Mouse (Mus musculus) cerebellum, postnatal 36 days (tissue): Measurements from ENCODE around the gene Oaf.

ENCODE experiments used
- DNase-seq, 2 experiments: peaks; one replicate each; pipeline ENCODE4 v3.0.0; 2021 to 2022; ENCODE audit warnings: mixed read lengths in 2 of 2

Oaf gene

GRCm38 (mm10) chr9:43239712-43240593 is at the start of gene Oaf:
Oaf (minus strand) TSS chr9:43239911.
- DNase-seq, result peak; percentile 12 to 29

- peak; percentile 55 to 56 for DNase-seq
Measured at GRCm38 (mm10) chr9:43286870-43287269, 47.2 kb upstream of the Oaf start.

GRCm38 (mm10) chr9:43285281-43285680 is 45.6 kb upstream of the Oaf start:
- no peak for DNase-seq

- peak; percentile 68 to 75 for DNase-seq
Measured at GRCm38 (mm10) chr9:43284284-43284683, 44.6 kb upstream of the Oaf start.

- no peak for DNase-seq
Measured at GRCm38 (mm10) chr9:43273735-43274134, 34.0 kb upstream of the Oaf start.

- no peak for DNase-seq
Measured at GRCm38 (mm10) chr9:43271761-43272518, 32.2 kb upstream of the Oaf start.

GRCm38 (mm10) chr9:43270723-43271252 is 31.1 kb upstream of the Oaf start:
- DNase-seq, result no peak

GRCm38 (mm10) chr9:43269166-43269565 is 29.5 kb upstream of the Oaf start:
- no peak for DNase-seq

- DNase-seq, result no peak
Measured at GRCm38 (mm10) chr9:43267357-43267756, 27.6 kb upstream of the Oaf start.

- no peak for DNase-seq
Measured at GRCm38 (mm10) chr9:43265194-43265593, 25.5 kb upstream of the Oaf start.

- no peak for DNase-seq
Measured at GRCm38 (mm10) chr9:43263946-43264451, 24.3 kb upstream of the Oaf start.

GRCm38 (mm10) chr9:43262811-43263550 is 23.3 kb upstream of the Oaf start:
- DNase-seq, result no peak

- no peak for DNase-seq
Measured at GRCm38 (mm10) chr9:43262390-43262789, 22.7 kb upstream of the Oaf start.

GRCm38 (mm10) chr9:43261941-43262340 is 22.2 kb upstream of the Oaf start:
- no peak for DNase-seq

GRCm38 (mm10) chr9:43261124-43261907 is 21.6 kb upstream of the Oaf start:
- DNase-seq, result no peak

- no peak for DNase-seq
Measured at GRCm38 (mm10) chr9:43260661-43261060, 20.9 kb upstream of the Oaf start.

- DNase-seq, result no peak
Measured at GRCm38 (mm10) chr9:43253271-43253681, 13.6 kb upstream of the Oaf start.

- DNase-seq, result no peak
Measured at GRCm38 (mm10) chr9:43252790-43253189, 13.1 kb upstream of the Oaf start.

- no peak for DNase-seq
Measured at GRCm38 (mm10) chr9:43251786-43252185, 12.1 kb upstream of the Oaf start.

- DNase-seq, result no peak
Measured at GRCm38 (mm10) chr9:43246738-43247180, 7.0 kb upstream of the Oaf start.

GRCm38 (mm10) chr9:43245801-43246570 is 6.3 kb upstream of the Oaf start:
- no peak for DNase-seq
